Mouse (Mus musculus) lung, embryonic 15.5 days (tissue): ENCODE measurements around the gene Chchd6. TPM values are rescaled to one million over a fixed set of nuclear protein-coding genes. Genes with fewer than 3 reads are reported as not detected.

ENCODE experiments used
- ATAC-seq: fragments of 200-750 bp; cut with Nextera tagmentation; 2 replicates; pipeline ENCODE4 v1.8.0; 2017; ENCODE audit warnings: moderate number of reproducible peaks, borderline replicate concordance; ENCODE audit not compliant: low FRiP score, low TSS enrichment; ENCODE audit errors: extremely low read depth
- H3K27ac ChIP-seq: fragments of 300-500 bp; sonication (generic); 2 replicates; pipeline ENCODE4 v1.5.1; 2015; ENCODE audit warnings: moderate library complexity, mild to moderate bottlenecking, inconsistent platforms
- H3K27me3 ChIP-seq: fragments of 300-500 bp; sonication (generic); 2 replicates; pipeline ENCODE4 v1.6.1; 2015; ENCODE audit warnings: inconsistent platforms
- H3K36me3 ChIP-seq: fragments of 300-500 bp; sonication (generic); 2 replicates; pipeline ENCODE4 v1.6.1; 2015; ENCODE audit warnings: inconsistent platforms
- H3K4me1 ChIP-seq: fragments of 300-500 bp; sonication (generic); 2 replicates; pipeline ENCODE4 v1.6.1; 2015; ENCODE audit warnings: inconsistent platforms
- H3K4me2 ChIP-seq: fragments of 300-500 bp; sonication (generic); 2 replicates; pipeline ENCODE4 v1.6.1; 2015; ENCODE audit warnings: inconsistent platforms, mild to moderate bottlenecking, moderate library complexity
- H3K4me3 ChIP-seq: fragments of 300-500 bp; sonication (generic); 2 replicates; pipeline ENCODE4 v1.5.1; 2015; ENCODE audit warnings: mild to moderate bottlenecking, inconsistent platforms
- H3K9ac ChIP-seq: fragments of 300-500 bp; sonication (generic); 2 replicates; pipeline ENCODE4 v1.6.1; 2015; ENCODE audit warnings: inconsistent platforms
- H3K9me3 ChIP-seq: fragments of 300-500 bp; sonication (generic); 2 replicates; pipeline ENCODE4 v1.6.1; 2016; ENCODE audit warnings: inconsistent platforms
- WGBS: fragments of 180-500 bp; shearing (Covaris S2); methylation state at CpG from one replicate; pipeline ENCODE4 v1.1.7; 2015; 5-methylcytosine and 5-hydroxymethylcytosine counted together
- polyA plus RNA-seq: library from polyadenylated mRNA; unstranded; fragments of >200 nt; fragmentation: Nextera tagmentation; extraction: Ambion mirVana; gene quantifications from 2 replicates; pipeline ENCODE4 v1.2.1, GENCODE M21; 2015

The Chchd6 gene
- polyA plus RNA-seq, 1 experiment from 2014 or later: 60.8 TPM

GRCm38 (mm10) chr6:89574641-89575040 lies 20.8 kb downstream of the Chchd6 start:
- Histone ChIP-seq H3K27me3 (no peaks in the 10 kb centered on the region), H3K4me3 (no peak overlapping the region), H3K36me3 (no peaks in the 10 kb centered on the region), H3K4me1 (no peaks in the 10 kb centered on the region), H3K27ac (no peak overlapping the region), H3K9me3 (no peaks in the 10 kb centered on the region), H3K4me2 (no peak overlapping the region), H3K9ac (no peak overlapping the region)
- 33% methylated on average over 2 of the region's 2 CpGs for WGBS
- no peak for ATAC-seq

- ATAC-seq: no peak
- 91% methylated on average over 2 of the region's 2 CpGs for WGBS
- H3K4me3 ChIP-seq: no peak overlapping the region
- no peak overlapping the region for H3K4me2 ChIP-seq
- no peaks in the 10 kb centered on the region for H3K4me1 ChIP-seq
- no peak overlapping the region for H3K27ac ChIP-seq
- no peaks in the 10 kb centered on the region for H3K36me3 ChIP-seq
- H3K27me3 ChIP-seq: no peaks in the 10 kb centered on the region
- no peaks in the 10 kb centered on the region for H3K9me3 ChIP-seq
- H3K9ac ChIP-seq: no peak overlapping the region
Observed at GRCm38 (mm10) chr6:89573768-89574167, 21.7 kb downstream of the Chchd6 start.

DNA sequence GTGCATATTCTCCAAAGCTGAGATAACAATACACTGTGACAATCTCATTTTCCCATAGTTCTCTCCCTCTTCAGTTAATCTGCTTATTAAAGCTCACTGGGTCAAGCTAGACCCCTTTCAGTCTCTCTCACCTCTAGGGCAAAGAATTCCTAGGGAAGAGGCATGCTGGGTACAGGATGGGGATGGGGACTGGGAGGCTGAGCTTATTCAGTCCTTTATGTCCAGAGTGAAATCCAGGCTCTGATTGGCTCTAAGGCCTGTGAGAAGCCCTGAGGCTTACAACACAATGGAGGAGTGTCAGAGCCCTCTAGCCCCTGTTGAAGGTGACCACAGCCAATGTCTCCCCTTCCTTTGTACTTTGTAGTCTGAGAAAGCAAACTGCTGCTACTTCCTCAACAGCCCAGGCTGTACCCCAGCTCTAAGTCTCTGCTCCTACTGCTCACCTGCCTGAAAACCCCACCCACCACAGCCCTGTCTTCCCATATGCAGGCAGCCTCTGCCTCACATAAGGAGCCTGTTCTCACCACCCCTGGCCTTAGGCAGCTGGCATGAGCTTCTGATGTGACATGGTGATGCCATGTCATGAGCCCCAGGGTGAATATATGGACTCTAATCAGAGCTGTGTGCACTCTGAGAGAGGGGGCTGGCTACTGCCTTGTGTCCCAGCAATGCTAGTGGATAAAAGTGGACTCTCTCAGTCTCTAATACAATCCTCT lies 22.4 kb downstream of the Chchd6 start:
- no peak for ATAC-seq
- Histone ChIP-seq H3K4me1 (no peaks in the 10 kb centered on the region), H3K36me3 (no peaks in the 10 kb centered on the region), H3K27ac (no peak overlapping the region), H3K9me3 (no peaks in the 10 kb centered on the region), H3K4me2 (no peak overlapping the region), H3K9ac (no peak overlapping the region), H3K27me3 (no peaks in the 10 kb centered on the region), H3K4me3 (no peak overlapping the region)

GRCm38 (mm10) chr6:89569370-89569769 lies 26.1 kb downstream of the Chchd6 start:
- 74% methylated on average over 4 of the region's 4 CpGs for WGBS
- H3K9me3 ChIP-seq: no peaks in the 10 kb centered on the region
- no peaks in the 10 kb centered on the region for H3K4me1 ChIP-seq
- no peak overlapping the region for H3K4me3 ChIP-seq
- no peak for ATAC-seq
- H3K4me2 ChIP-seq: no peak overlapping the region
- H3K9ac ChIP-seq: no peak overlapping the region
- no peak overlapping the region for H3K27ac ChIP-seq
- H3K27me3 ChIP-seq: no peaks in the 10 kb centered on the region
- H3K36me3 ChIP-seq: no peaks in the 10 kb centered on the region

- Histone ChIP-seq H3K27me3 (no peaks in the 10 kb centered on the region), H3K9me3 (no peaks in the 10 kb centered on the region), H3K4me3 (no peak overlapping the region), H3K36me3 (no peaks in the 10 kb centered on the region), H3K27ac (no peak overlapping the region), H3K4me1 (no peaks in the 10 kb centered on the region), H3K9ac (no peak overlapping the region), H3K4me2 (no peak overlapping the region)
- ATAC-seq: no peak
- WGBS: 77% methylated on average over 4 of the region's 4 CpGs
Observed at GRCm38 (mm10) chr6:89566740-89567139, 28.7 kb downstream of the Chchd6 start.

- no peaks in the 10 kb centered on the region for H3K4me1 ChIP-seq
- H3K9me3 ChIP-seq: no peaks in the 10 kb centered on the region
- H3K9ac ChIP-seq: no peak overlapping the region
- no peak overlapping the region for H3K4me3 ChIP-seq
- no peaks in the 10 kb centered on the region for H3K36me3 ChIP-seq
- no peak overlapping the region for H3K27ac ChIP-seq
- 63% methylated on average over 4 of the region's 4 CpGs for WGBS
- no peak overlapping the region for H3K4me2 ChIP-seq
- H3K27me3 ChIP-seq: no peaks in the 10 kb centered on the region
- no peak for ATAC-seq
Observed at GRCm38 (mm10) chr6:89563381-89563780, 32.1 kb downstream of the Chchd6 start.

DNA sequence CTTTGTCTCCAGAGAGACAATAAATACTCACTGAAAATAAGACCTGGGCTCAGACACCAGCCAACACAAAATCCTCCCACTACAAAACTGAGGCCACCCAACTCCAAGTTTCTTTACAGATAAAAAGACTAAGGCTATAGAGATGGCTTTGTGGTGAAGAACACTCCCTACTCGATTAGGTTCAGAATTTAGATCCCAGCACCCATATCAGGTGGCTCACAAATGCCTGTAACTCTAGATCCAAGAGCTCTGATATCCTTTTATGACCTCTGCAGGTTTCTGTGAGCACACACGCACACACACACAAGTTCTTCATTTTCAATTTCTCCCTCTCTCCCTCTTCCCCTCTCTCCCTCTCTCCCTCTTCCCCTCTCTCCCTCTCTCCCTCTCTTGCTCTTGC lies 34.6 kb downstream of the Chchd6 start:
- Histone ChIP-seq H3K4me2 (no peak overlapping the region), H3K36me3 (no peaks in the 10 kb centered on the region), H3K9me3 (no peaks in the 10 kb centered on the region), H3K9ac (no peak overlapping the region), H3K27ac (no peak overlapping the region), H3K27me3 (no peaks in the 10 kb centered on the region), H3K4me3 (no peak overlapping the region), H3K4me1 (no peaks in the 10 kb centered on the region)
- ATAC-seq: no peak
- 72% methylated on average over 2 of the region's 2 CpGs for WGBS

DNA sequence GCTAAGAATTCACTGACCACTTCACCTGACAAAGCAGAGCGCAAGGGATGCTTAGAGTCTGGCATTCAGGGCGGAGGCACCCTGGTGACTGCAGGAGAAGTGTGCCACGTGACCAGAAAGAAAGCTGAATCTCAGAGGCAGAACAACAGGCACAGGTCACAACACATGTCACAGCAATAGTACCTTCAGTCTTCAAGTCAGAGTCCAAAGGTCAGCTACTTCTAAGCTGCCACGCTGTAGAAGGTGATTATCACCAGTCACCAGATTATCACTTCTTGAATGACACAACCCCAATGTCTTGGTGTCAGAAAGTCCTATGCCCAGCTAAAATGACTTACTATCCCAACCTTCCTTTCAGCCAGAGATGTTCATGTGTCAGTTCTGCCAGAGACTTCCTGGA lies 37.8 kb downstream of the Chchd6 start:
- Histone ChIP-seq H3K9me3 (no peaks in the 10 kb centered on the region), H3K4me2 (no peak overlapping the region), H3K36me3 (no peaks in the 10 kb centered on the region), H3K9ac (no peak overlapping the region), H3K27me3 (no peaks in the 10 kb centered on the region), H3K4me1 (peaks cover 4% of the 10 kb centered on the region; the same call in 1 of the 2 replicates), H3K4me3 (no peak overlapping the region), H3K27ac (no peak overlapping the region)
- WGBS: 73% methylated on average over 4 of the region's 4 CpGs
- ATAC-seq: no peak

- Histone ChIP-seq H3K9ac (no peak overlapping the region), H3K36me3 (no peaks in the 10 kb centered on the region), H3K4me2 (no peak overlapping the region), H3K27me3 (no peaks in the 10 kb centered on the region), H3K27ac (no peak overlapping the region), H3K9me3 (no peaks in the 10 kb centered on the region), H3K4me3 (no peak overlapping the region), H3K4me1 (peaks cover 4% of the 10 kb centered on the region; the same call in 1 of the 2 replicates)
- no peak for ATAC-seq
- 36% methylated on average over 7 of the region's 7 CpGs for WGBS
Observed at GRCm38 (mm10) chr6:89556566-89556965, 38.9 kb downstream of the Chchd6 start.

- H3K4me3 ChIP-seq: no peak overlapping the region
- ATAC-seq: no peak
- H3K4me1 ChIP-seq: peaks cover 4% of the 10 kb centered on the region; the same call in 1 of the 2 replicates
- no peak overlapping the region for H3K27ac ChIP-seq
- H3K36me3 ChIP-seq: no peaks in the 10 kb centered on the region
- no peaks in the 10 kb centered on the region for H3K9me3 ChIP-seq
- WGBS: 58% methylated on average over 1 of the region's 1 CpGs
- H3K9ac ChIP-seq: no peak overlapping the region
- H3K27me3 ChIP-seq: no peaks in the 10 kb centered on the region
- H3K4me2 ChIP-seq: no peak overlapping the region
Observed at GRCm38 (mm10) chr6:89555971-89556370, 39.5 kb downstream of the Chchd6 start.

DNA sequence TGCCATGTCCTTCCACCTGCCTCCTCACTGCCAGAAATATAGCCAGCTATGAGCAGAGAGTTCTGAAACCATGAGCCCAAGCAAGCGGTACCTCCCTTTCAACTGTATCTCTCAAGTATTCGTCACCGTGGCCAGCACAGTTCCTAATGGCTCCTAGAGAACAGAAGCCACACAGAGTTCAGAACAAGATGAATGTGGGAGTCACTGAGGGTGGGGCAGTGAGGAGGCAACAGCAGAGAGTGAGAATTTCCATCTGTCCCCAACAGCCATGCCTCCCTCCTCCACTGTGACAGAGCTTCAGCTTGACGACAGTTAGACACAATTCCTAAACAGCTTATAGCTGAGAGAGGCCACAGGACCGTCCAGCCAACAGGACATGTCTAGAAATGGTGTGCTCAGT lies 41.4 kb downstream of the Chchd6 start:
- Histone ChIP-seq H3K9ac (no peak overlapping the region), H3K36me3 (no peaks in the 10 kb centered on the region), H3K27me3 (no peaks in the 10 kb centered on the region), H3K27ac (no peak overlapping the region), H3K4me3 (no peak overlapping the region), H3K4me1 (peaks cover 4% of the 10 kb centered on the region; the same call in 1 of the 2 replicates), H3K9me3 (no peaks in the 10 kb centered on the region), H3K4me2 (no peak overlapping the region)
- 54% methylated on average over 5 of the region's 5 CpGs for WGBS
- no peak for ATAC-seq

- Histone ChIP-seq H3K27me3 (no peaks in the 10 kb centered on the region), H3K27ac (no peak overlapping the region), H3K9ac (no peak overlapping the region), H3K4me2 (no peak overlapping the region), H3K36me3 (no peaks in the 10 kb centered on the region), H3K4me1 (peaks cover 4% of the 10 kb centered on the region; the same call in 1 of the 2 replicates), H3K9me3 (no peaks in the 10 kb centered on the region), H3K4me3 (no peak overlapping the region)
- 4% methylated on average over 4 of the region's 4 CpGs for WGBS
- ATAC-seq: peak; percentile 68; the same call in 1 of the 2 replicates
Observed at GRCm38 (mm10) chr6:89553012-89553704, 42.3 kb downstream of the Chchd6 start.
